Comparison of ENCODE assay signal across 13 mouse cellular contexts in genomic region chr12:72786986-72787385, GRCm38 (mm10).
"Had no signal": no experiment of that assay in that cellular context is flagged by ENCODE, and none has a peak within 500 bp of the region (broad histone marks: within the 10 kb centered on the region; RNA-seq: fewer than 3 reads in every experiment).

No protein-coding gene starts in this region.

- DNase-seq: left cerebral cortex, postnatal 4 days; lung, embryonic 14.5 days; retina, postnatal 1 day; right cerebral cortex, postnatal 4 days; spleen, adult 18-20 months; thymus, adult 2 months; thymus, postnatal 25 days had no signal

- H3K9ac ChIP-seq: limb, embryonic 13.5 days; liver, embryonic 14.5 days; lung, embryonic 14.5 days; midbrain, embryonic 12.5 days; neural tube, embryonic 13.5 days had no signal

- ATAC-seq: intestine, embryonic 16.5 days; midbrain, embryonic 16.5 days had no signal

- H3K9me3 ChIP-seq: limb, embryonic 13.5 days; midbrain, embryonic 12.5 days; neural tube, embryonic 13.5 days had no signal

- H3K4me1 ChIP-seq: limb, embryonic 13.5 days; midbrain, embryonic 12.5 days had no signal

- H3K4me3 ChIP-seq: limb, embryonic 13.5 days; midbrain, embryonic 12.5 days; neural tube, embryonic 13.5 days had no signal

- H3K27ac ChIP-seq: limb, embryonic 13.5 days; liver, embryonic 14.5 days; midbrain, embryonic 12.5 days; neural tube, embryonic 13.5 days had no signal

- H3K27me3 ChIP-seq: limb, embryonic 13.5 days; midbrain, embryonic 12.5 days; neural tube, embryonic 13.5 days had no signal

- H3K4me2 ChIP-seq: limb, embryonic 13.5 days; lung, embryonic 14.5 days; midbrain, embryonic 12.5 days; neural tube, embryonic 13.5 days had no signal
